Mouse (Mus musculus) urinary bladder, postnatal 10 days (tissue): Measurements from ENCODE around the gene Cadm4.
"Not testable (repeated sequence)": the region's sequence is repeated elsewhere in the genome, so short reads cannot be mapped to it uniquely, and the experiment has no call there.

Experiments used
- DNase-seq: peaks from one replicate; pipeline ENCODE4 v3.0.0; 2022; ENCODE audit warnings: low spot score

Gene Cadm4

GRCm38 (mm10) chr7:24467886-24468285 lies 13.9 kb upstream of the Cadm4 start:
- DNase-seq: no peak

GRCm38 (mm10) chr7:24469126-24469525 lies 12.7 kb upstream of the Cadm4 start:
- DNase-seq: no peak

- no peak for DNase-seq
Measured at GRCm38 (mm10) chr7:24470356-24470755, 11.5 kb upstream of the Cadm4 start.

GRCm38 (mm10) chr7:24472442-24472841 lies 9.4 kb upstream of the Cadm4 start:
- no peak for DNase-seq

GRCm38 (mm10) chr7:24472937-24473336 lies 8.9 kb upstream of the Cadm4 start:
- DNase-seq: no peak

- DNase-seq: no peak
Measured at GRCm38 (mm10) chr7:24473913-24474529, 7.8 kb upstream of the Cadm4 start.

GRCm38 (mm10) chr7:24474811-24475506 lies 6.9 kb upstream of the Cadm4 start:
- no peak for DNase-seq

- DNase-seq: no peak
Measured at GRCm38 (mm10) chr7:24476338-24476737, 5.5 kb upstream of the Cadm4 start.

- DNase-seq: no peak
Measured at GRCm38 (mm10) chr7:24476856-24477255, 5.0 kb upstream of the Cadm4 start.

- no peak for DNase-seq
Measured at GRCm38 (mm10) chr7:24478911-24479310, 2.9 kb upstream of the Cadm4 start.

- DNase-seq: no peak
Measured at GRCm38 (mm10) chr7:24479685-24480084, 2.1 kb upstream of the Cadm4 start.

GRCm38 (mm10) chr7:24480121-24480941 lies 1.5 kb upstream of the Cadm4 start:
- no peak for DNase-seq

GRCm38 (mm10) chr7:24480986-24481473 lies 793 bp upstream of the Cadm4 start:
- no peak for DNase-seq

- no peak for DNase-seq
Measured at GRCm38 (mm10) chr7:24482208-24483020, 591 bp downstream of the Cadm4 start.

GRCm38 (mm10) chr7:24483291-24483690 lies 1.5 kb downstream of the Cadm4 start:
- not testable (repeated sequence) for DNase-seq

- DNase-seq: no peak
Measured at GRCm38 (mm10) chr7:24485481-24485880, 3.7 kb downstream of the Cadm4 start.

GRCm38 (mm10) chr7:24486654-24487130 lies 4.9 kb downstream of the Cadm4 start:
- no peak for DNase-seq

GRCm38 (mm10) chr7:24487403-24487802 lies 5.6 kb downstream of the Cadm4 start:
- DNase-seq: no peak

GRCm38 (mm10) chr7:24488303-24488702 lies 6.5 kb downstream of the Cadm4 start:
- no peak for DNase-seq

GRCm38 (mm10) chr7:24499856-24500577 lies 18.2 kb downstream of the Cadm4 start:
- no peak for DNase-seq

- no peak for DNase-seq
Measured at GRCm38 (mm10) chr7:24500929-24501328, 19.1 kb downstream of the Cadm4 start.
